Mouse (Mus musculus): ENCODE measurements around the gene Nr6a1.

DNA sequence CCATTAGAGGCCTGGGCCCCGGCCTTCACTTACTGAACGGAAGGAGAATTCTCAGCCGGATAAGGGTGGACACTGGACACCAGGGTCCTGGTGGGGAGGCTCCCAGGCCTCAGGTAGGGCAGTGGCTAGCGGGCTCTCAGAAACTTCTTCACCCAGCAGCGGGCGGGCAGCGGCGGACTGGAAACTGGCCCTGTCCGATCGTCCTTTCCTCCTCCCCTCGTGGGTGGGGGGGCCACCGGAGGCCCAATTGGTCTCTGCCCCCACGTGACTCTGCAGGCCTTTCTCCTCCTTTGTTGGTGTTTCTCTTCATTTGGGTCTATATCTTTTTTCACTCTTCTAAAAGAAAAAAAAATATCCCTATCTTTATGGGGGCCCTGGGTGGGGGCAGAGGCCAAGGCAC, 213.2 kb downstream of the Nr6a1 start, which contains the start of gene Nr5a1:
- TF ChIP-seq POLR2A (IDR thresholded peaks at IDR 0.05; ENCODE audit: insufficient read depth, low read depth, low read length) (no peak), CTCF (IDR thresholded peaks at IDR 0.05; ENCODE audit: insufficient read depth, low read depth, low read length) (no peak)
